Mouse (Mus musculus) kidney, embryonic 16.5 days (tissue): ENCODE measurements around the gene Uroc1. TPM values are rescaled to one million over a fixed set of nuclear protein-coding genes. Genes with fewer than 3 reads are reported as not detected.

Experiments
- ATAC-seq: fragments of 200-750 bp; cut with Nextera tagmentation; 2 replicates; pipeline ENCODE4 v1.8.0; 2017; ENCODE audit warnings: moderate TSS enrichment; ENCODE audit not compliant: low FRiP score, low TSS enrichment
- H3K27ac ChIP-seq: fragments of 300-500 bp; sonication (generic); 2 replicates; pipeline ENCODE4 v1.5.1; 2014; ENCODE audit warnings: low read length
- H3K27me3 ChIP-seq: fragments of 300-500 bp; sonication (generic); 2 replicates; pipeline ENCODE4 v1.6.1; 2014; ENCODE audit warnings: low read length, control low read depth, mixed read lengths; ENCODE audit not compliant: insufficient read depth
- H3K36me3 ChIP-seq: fragments of 300-500 bp; sonication (generic); 2 replicates; pipeline ENCODE4 v1.6.1; 2014; ENCODE audit warnings: low read length, control low read depth, mixed read lengths; ENCODE audit not compliant: insufficient read depth
- H3K4me1 ChIP-seq: fragments of 300-500 bp; sonication (generic); 2 replicates; pipeline ENCODE4 v1.6.1; 2014; ENCODE audit warnings: low read length, control low read depth, mixed read lengths; ENCODE audit not compliant: insufficient read depth
- H3K4me2 ChIP-seq: fragments of 300-500 bp; sonication (generic); replicated peaks from 2 replicates; pipeline ENCODE4 v1.6.1; 2014; ENCODE audit warnings: low read depth, low read length
- H3K4me3 ChIP-seq: fragments of 300-500 bp; sonication (generic); 2 replicates; pipeline ENCODE4 v1.5.1; 2014; ENCODE audit warnings: mild to moderate bottlenecking, low read length
- H3K9ac ChIP-seq: fragments of 300-500 bp; sonication (generic); replicated peaks from 2 replicates; pipeline ENCODE4 v1.6.1; 2014; ENCODE audit warnings: low read length
- H3K9me3 ChIP-seq: fragments of 300-500 bp; sonication (generic); 2 replicates; pipeline ENCODE4 v1.6.1; 2016; ENCODE audit warnings: low read length, control low read depth
- WGBS: fragments of 180-500 bp; shearing (Covaris S2); extraction: QIAGEN DNeasy Blood & Tissue Kit; methylation state at CpG from one replicate; pipeline ENCODE4 v1.1.7; 2014; 5-methylcytosine and 5-hydroxymethylcytosine counted together
- polyA plus RNA-seq: library from polyadenylated mRNA; unstranded; fragments of >200 nt; fragmentation: Nextera tagmentation; extraction: Ambion mirVana; gene quantifications from 2 replicates; pipeline ENCODE4 v1.2.1, GENCODE M21; 2015

The Uroc1 gene
- polyA plus RNA-seq, 1 experiment from 2014 or later = 0.15 TPM

DNA sequence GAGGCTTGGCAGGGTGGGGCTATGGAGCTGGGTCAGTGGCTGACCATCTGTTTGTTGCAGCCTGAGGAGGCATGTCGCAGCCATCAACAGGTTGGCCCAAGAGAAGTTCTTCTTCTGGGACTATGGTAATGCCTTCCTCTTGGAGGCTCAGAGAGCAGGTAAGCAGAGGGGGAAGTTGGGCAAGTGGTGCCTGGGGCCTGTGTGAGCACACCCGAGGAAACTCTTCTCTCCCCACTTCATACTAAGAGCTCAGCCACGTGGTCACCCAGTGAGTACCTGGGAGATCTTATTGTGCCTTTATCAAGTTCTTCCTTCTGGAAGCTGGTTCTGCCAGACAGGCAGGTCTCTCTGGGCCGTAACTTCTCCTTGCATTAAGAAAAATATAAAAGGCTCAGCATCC lies 14.1 kb downstream of the Uroc1 start:
- Histone ChIP-seq H3K4me3 (no peak overlapping the region), H3K4me2 (no peak overlapping the region), H3K9me3 (no peaks in the 10 kb centered on the region), H3K9ac (no peak overlapping the region), H3K36me3 (no peaks in the 10 kb centered on the region), H3K4me1 (no peaks in the 10 kb centered on the region), H3K27me3 (no peaks in the 10 kb centered on the region), H3K27ac (no peak overlapping the region)
- no peak for ATAC-seq
- 79% methylated on average over 4 of the region's 4 CpGs for whole genome bisulfite sequencing

DNA sequence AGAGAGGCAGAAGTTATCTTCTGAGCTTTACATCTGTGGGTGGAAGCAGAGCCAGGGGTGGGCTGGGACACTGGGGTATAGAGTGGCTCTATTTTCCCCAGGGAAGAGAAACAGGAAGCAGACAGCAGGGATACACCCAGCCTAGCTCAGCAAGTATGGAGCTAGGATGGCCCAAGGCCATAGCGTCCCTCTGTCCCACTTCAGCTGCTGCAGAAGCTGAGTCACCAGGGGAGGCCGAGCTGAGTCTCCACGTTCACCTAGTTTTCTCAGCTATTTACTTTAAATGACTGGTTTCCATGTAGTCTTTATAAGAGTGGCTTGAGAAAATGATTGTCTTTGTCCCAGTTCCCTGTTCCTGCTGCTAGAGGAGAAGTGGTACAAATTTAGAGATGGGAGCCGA lies 15.4 kb downstream of the Uroc1 start:
- 72% methylated on average over 4 of the region's 4 CpGs for WGBS
- ATAC-seq = no peak
- H3K4me3 ChIP-seq = no peak overlapping the region

DNA sequence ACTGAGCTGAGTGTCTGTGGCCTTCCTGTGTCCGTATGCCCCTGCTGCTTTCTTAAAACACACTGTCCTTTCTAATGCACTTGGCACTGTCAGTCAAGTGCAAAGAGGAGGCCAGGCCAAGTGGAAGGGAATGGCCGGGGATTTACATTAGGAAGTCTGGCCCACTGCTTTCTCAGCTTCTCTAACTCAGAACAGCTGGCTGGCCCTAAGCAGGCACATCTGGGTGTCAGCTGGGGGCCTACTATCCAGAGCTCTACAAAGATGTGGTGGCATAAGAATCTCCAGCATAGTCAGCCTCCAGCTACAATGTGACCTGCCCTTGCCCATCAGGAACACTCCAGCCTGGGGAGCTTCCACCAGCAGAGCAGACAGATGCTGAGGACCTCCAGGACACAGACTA lies 16.9 kb downstream of the Uroc1 start:
- WGBS = 76% methylated on average over 2 of the region's 2 CpGs

More for the DNA sequence above, 15.4 kb downstream of the Uroc1 start:
- Histone ChIP-seq H3K4me2 (no peak overlapping the region), H3K9ac (no peak overlapping the region), H3K27ac (no peak overlapping the region), H3K27me3 (no peaks in the 10 kb centered on the region), H3K36me3 (no peaks in the 10 kb centered on the region), H3K9me3 (no peaks in the 10 kb centered on the region), H3K4me1 (no peaks in the 10 kb centered on the region)

DNA sequence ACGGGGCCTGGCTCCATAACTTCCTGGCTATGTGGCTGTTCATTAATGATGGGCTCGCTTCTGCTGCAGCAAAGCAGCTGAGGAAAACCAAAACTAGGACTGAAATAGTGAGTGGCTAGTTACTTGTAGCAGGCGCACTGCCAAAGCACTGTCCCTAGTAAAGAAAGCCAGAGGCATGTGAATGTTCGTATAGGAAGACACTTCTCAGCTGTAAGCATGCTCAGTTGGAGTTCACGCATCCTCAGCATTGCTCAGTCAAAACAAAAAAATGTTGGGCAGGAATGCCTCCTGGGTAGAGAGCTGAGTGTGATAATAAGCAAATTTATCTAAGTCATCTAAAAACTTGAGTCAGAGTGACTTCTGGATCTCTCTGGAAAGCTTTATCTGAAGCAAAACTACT lies 25.1 kb downstream of the Uroc1 start:
- 52% methylated on average over 5 of the region's 5 CpGs for WGBS
- no peak overlapping the region for H3K4me3 ChIP-seq
- H3K9ac ChIP-seq = no peak overlapping the region
- no peak overlapping the region for H3K27ac ChIP-seq
- no peak for ATAC-seq
- H3K9me3 ChIP-seq = no peaks in the 10 kb centered on the region
- H3K27me3 ChIP-seq = no peaks in the 10 kb centered on the region
- H3K36me3 ChIP-seq = no peaks in the 10 kb centered on the region
- no peak overlapping the region for H3K4me2 ChIP-seq
- H3K4me1 ChIP-seq = peaks cover 30% of the 10 kb centered on the region

More for the DNA sequence above, 16.9 kb downstream of the Uroc1 start:
- H3K9me3 ChIP-seq = no peaks in the 10 kb centered on the region
- no peak overlapping the region for H3K4me3 ChIP-seq
- no peaks in the 10 kb centered on the region for H3K36me3 ChIP-seq
- H3K27ac ChIP-seq = no peak overlapping the region
- ATAC-seq = no peak
- H3K9ac ChIP-seq = no peak overlapping the region
- no peaks in the 10 kb centered on the region for H3K27me3 ChIP-seq
- no peak overlapping the region for H3K4me2 ChIP-seq
- H3K4me1 ChIP-seq = no peaks in the 10 kb centered on the region

DNA sequence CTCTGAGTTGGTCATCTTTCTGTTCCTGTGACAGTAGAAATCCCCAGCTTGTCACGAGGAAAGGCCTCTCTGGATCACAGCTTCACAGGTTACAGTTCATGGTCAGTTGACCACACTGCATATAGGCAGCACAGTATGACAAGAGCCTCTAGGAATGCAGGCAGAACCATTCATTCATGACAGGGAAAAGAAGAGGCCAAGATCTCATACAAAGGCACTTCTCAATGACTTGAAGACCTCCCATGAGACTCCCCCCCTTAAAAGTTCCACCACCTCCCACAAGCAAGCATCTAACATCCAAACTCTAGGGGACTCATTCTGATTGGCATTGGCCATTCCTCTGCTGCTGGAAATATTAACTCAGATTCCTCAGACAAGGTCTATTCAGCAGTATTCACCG lies 26.4 kb downstream of the Uroc1 start:
- H3K36me3 ChIP-seq = no peaks in the 10 kb centered on the region
- ATAC-seq = peak; percentile 80; the same call in 1 of the 2 replicates
- peak overlapping the region; percentile 68 for H3K27ac ChIP-seq
- no peak overlapping the region for H3K4me2 ChIP-seq
- H3K9ac ChIP-seq = no peak overlapping the region
- peaks cover 30% of the 10 kb centered on the region for H3K4me1 ChIP-seq
- no peak overlapping the region for H3K4me3 ChIP-seq
- H3K9me3 ChIP-seq = no peaks in the 10 kb centered on the region
- H3K27me3 ChIP-seq = no peaks in the 10 kb centered on the region
- WGBS = 57% methylated on average over 2 of the region's 2 CpGs

DNA sequence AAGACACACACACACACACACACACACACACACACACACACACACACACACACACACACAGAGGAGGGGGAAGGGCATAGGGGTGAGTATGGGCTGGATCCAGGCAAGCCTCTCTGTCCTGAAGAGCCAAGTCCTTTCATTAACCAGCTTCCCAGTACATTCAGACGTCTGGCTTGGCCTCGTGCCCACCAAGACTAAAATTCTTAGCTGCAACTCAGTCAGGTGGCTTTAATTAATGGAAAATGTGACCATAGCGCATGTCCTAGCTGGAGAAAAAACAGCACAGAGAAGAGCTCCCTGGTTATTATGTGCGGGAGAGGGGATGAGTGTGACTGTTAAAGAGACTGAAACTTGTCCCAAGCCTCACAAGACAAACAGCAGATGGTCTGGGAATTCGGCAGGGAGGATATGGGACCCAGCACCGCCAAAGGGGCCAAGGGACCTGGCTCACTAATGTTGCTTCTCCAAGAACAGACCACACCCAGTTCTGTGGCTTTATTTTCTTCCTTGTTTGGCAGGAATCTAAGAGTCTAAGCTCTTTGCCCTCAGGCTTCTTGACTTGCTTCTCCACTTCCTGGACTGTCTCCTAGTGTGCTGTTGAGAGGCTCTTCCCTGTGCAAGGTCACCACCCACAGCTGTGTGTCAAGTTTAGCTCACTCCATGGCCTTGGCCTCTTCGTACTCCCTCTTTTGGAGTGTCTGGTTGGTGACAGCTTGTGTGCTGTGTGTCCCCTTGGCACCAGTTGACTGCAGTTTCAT lies 27.1 kb downstream of the Uroc1 start:
- peak overlapping the region; percentile 68 for H3K27ac ChIP-seq
- no peaks in the 10 kb centered on the region for H3K27me3 ChIP-seq
- WGBS = 38% methylated on average over 7 of the region's 7 CpGs
- no peaks in the 10 kb centered on the region for H3K36me3 ChIP-seq
- ATAC-seq = peak; percentile 66; the same call in 1 of the 2 replicates
- no peak overlapping the region for H3K4me2 ChIP-seq
- peaks cover 30% of the 10 kb centered on the region for H3K4me1 ChIP-seq
- no peak overlapping the region for H3K9ac ChIP-seq
- H3K4me3 ChIP-seq = no peak overlapping the region
- no peaks in the 10 kb centered on the region for H3K9me3 ChIP-seq

DNA sequence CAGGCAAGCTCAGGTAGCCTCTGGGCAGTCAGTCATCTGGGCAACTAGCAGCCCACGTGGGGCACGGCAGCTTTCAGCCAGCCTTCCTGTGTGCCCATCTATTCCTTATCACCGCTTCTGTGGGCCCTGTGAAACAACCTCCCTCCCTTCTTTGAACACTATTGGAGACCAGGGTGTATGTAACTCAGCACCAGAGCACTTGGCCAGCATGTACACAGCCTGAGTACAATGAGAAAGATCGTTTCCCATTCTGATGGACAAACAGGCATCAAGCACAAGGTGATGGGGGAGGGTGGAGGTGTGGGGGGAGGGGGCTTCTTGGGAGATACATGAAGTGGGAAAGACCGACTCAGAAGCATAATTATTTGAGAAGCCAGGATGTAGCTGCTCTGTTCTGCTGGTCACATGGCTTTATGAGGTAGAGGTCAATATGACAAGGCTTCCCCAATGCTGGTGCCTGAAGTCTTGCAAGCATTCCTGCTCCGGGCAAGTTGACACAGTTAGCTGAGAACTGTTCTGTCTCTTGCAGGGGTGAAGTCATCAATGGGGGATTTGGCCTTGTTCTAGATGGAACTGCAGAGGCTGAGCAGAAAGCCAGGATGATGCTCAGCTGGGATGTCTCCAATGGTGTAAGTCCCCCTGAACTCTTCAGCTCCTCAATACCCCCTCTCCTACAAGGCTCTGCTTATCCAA lies 28.0 kb downstream of the Uroc1 start:
- 86% methylated on average over 6 of the region's 6 CpGs for WGBS

DNA sequence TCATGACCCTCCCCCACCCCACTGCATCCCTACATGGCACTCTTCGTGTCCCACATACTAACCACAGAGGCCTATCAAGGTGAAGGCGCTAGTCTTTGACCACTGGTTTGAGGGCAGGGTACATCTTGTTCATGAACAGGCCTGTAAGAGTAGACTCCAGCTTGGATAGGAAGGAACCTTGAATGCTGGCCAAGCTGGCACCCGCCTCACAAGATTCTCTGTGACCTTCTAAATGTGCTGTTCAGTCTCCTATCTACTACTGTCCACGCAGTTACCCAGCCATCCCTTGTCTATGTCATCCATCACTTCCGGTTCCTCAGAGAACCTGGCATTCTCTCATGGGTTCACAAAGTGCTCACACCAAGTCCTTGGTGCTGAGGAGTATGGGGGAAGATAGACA lies 30.2 kb downstream of the Uroc1 start:
- H3K27me3 ChIP-seq = no peaks in the 10 kb centered on the region
- no peaks in the 10 kb centered on the region for H3K36me3 ChIP-seq
- no peaks in the 10 kb centered on the region for H3K9me3 ChIP-seq
- no peak overlapping the region for H3K4me2 ChIP-seq
- no peak for ATAC-seq
- no peak overlapping the region for H3K27ac ChIP-seq
- WGBS = 82% methylated on average over 5 of the region's 5 CpGs
- no peak overlapping the region for H3K4me3 ChIP-seq
- no peak overlapping the region for H3K9ac ChIP-seq
- peaks cover 22% of the 10 kb centered on the region for H3K4me1 ChIP-seq

More for the DNA sequence above, 28.0 kb downstream of the Uroc1 start:
- Histone ChIP-seq H3K4me2 (no peak overlapping the region), H3K27me3 (no peaks in the 10 kb centered on the region), H3K4me1 (peaks cover 30% of the 10 kb centered on the region), H3K27ac (peak overlapping the region; percentile 68; the same call in 1 of the 2 replicates), H3K9ac (no peak overlapping the region), H3K36me3 (no peaks in the 10 kb centered on the region), H3K9me3 (no peaks in the 10 kb centered on the region), H3K4me3 (no peak overlapping the region)
- ATAC-seq = no peak

DNA sequence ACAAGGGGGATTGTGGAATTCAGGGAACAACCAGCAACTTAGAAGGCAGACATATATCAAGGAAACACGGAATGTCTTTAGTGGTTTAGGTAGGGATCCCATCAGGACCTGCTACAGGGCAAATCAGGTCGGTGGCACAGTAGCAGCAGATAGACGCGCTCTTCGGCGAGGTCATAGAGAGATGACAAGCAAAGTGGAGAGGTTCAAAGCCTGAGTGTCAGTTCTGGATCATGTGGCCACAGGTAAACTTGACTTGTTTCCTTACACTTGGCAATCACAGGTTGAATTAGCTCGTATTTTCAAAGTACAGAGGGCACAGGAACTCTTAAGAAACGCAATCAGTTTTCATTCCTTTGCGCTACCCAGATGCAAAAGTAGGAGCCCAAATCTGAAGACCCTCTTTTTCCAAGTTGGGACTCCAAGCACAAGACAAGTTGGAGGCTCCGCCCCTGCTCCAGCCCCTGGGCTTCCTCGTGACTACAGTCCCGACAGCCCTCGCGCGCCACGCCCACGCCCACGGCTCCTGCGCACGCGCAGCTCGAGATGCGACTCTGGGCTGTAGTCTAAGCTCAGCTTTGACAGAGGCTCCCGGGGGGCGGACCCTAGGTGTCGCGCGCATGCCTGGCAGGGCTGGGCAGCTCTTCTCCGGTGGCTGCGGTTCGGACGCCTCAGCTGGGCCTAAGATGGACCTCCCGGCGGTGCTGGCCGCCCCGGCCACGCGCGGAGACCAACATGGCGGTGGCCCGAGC lies 36.1 kb downstream of the Uroc1 start, which contains the start of gene Zxdc:
Gene Zxdc, plus strand, starts transcription at position 517 of the 749 bp plus-strand sequence.
- peak within 1 kb of the TSS; percentile 84 for H3K27ac ChIP-seq
- peaks cover 22% of the 10 kb centered on the region for H3K4me1 ChIP-seq

More for the DNA sequence above, 36.1 kb downstream of the Uroc1 start, which contains the start of gene Zxdc:
- Histone ChIP-seq H3K36me3 (peaks cover 14% of the 10 kb centered on the region), H3K9me3 (no peaks in the 10 kb centered on the region), H3K27me3 (no peaks in the 10 kb centered on the region), H3K4me3 (peak within 1 kb of the TSS; percentile 75), H3K4me2 (peak within 1 kb of the TSS; percentile 98), H3K9ac (peak within 1 kb of the TSS; percentile 91)
- WGBS = 5% methylated on average over 41 of the region's 41 CpGs
- peak; percentile 98 for ATAC-seq
